Mouse (Mus musculus) kidney, postnatal 0 days (tissue): Measurements from ENCODE around the gene Spic. TPM values are rescaled to one million over a fixed set of nuclear protein-coding genes. Genes with fewer than 3 reads are reported as not detected.
A peak's percentile ranks its signal among the peaks of the same experiment; 100 is the strongest.
"Not testable (repeated sequence)": the region's sequence is repeated elsewhere in the genome, so short reads cannot be mapped to it uniquely, and the experiment has no call there.

ENCODE experiments used
- ATAC-seq: fragments of 200-750 bp; cut with Nextera tagmentation; replicated peaks from 2 replicates; pipeline ENCODE4 v1.8.0; 2017; ENCODE audit warnings: low read depth, moderate number of reproducible peaks, moderate TSS enrichment, moderate library complexity; ENCODE audit not compliant: low FRiP score
- DNase-seq: peaks from one replicate; pipeline ENCODE4 v3.0.0-alpha.2; 2016; ENCODE audit warnings: low spot score
- H3K27ac ChIP-seq: fragments of 300-500 bp; sonication (generic); 2 replicates; pipeline ENCODE4 v1.5.1; 2014; ENCODE audit warnings: mild to moderate bottlenecking
- H3K27me3 ChIP-seq: fragments of 300-500 bp; sonication (generic); 2 replicates; pipeline ENCODE4 v1.6.1; 2014; ENCODE audit warnings: low read length, mixed read lengths; ENCODE audit not compliant: insufficient read depth
- H3K36me3 ChIP-seq: fragments of 300-500 bp; sonication (generic); 2 replicates; pipeline ENCODE4 v1.6.1; 2014; ENCODE audit warnings: low read length, mixed read lengths; ENCODE audit not compliant: insufficient read depth
- H3K4me1 ChIP-seq: fragments of 300-500 bp; sonication (generic); replicated peaks from 2 replicates; pipeline ENCODE4 v1.6.1; 2014; ENCODE audit warnings: antibody characterized with exemption, low read length, mixed read lengths; ENCODE audit not compliant: insufficient read depth
- H3K4me2 ChIP-seq: fragments of 300-500 bp; sonication (generic); 2 replicates; pipeline ENCODE4 v1.6.1; 2014; ENCODE audit warnings: mild to moderate bottlenecking, low read length, moderate library complexity, mixed read lengths
- H3K4me3 ChIP-seq: fragments of 300-500 bp; sonication (generic); replicated peaks from 2 replicates; pipeline ENCODE4 v1.5.1; 2014; ENCODE audit warnings: low read depth, low read length
- H3K9ac ChIP-seq: fragments of 300-500 bp; sonication (generic); 2 replicates; pipeline ENCODE4 v1.6.1; 2014; ENCODE audit warnings: low read depth, low read length
- H3K9me3 ChIP-seq: fragments of 300-500 bp; sonication (generic); replicated peaks from 2 replicates; pipeline ENCODE4 v1.6.1; 2016; ENCODE audit warnings: low read length, inconsistent platforms, mixed read lengths
- CTCF ChIP-seq: IDR thresholded peaks from 2 replicates; pipeline ENCODE4 v1.5.1; 2016; ENCODE audit warnings: antibody characterized with exemption, low read depth, mild to moderate bottlenecking, moderate library complexity
- WGBS: fragments of 180-500 bp; shearing (Covaris S2); extraction: QIAGEN DNeasy Blood & Tissue Kit; methylation state at CpG from one replicate; pipeline ENCODE4 v1.1.7; 2014; 5-methylcytosine and 5-hydroxymethylcytosine counted together
- polyA plus RNA-seq: library from polyadenylated mRNA; unstranded; fragments of >200 nt; fragmentation: Nextera tagmentation; extraction: Ambion mirVana; gene quantifications from 2 replicates; pipeline ENCODE4 v1.2.1, GENCODE M21; 2015

Spic gene
- polyA plus RNA-seq, 1 experiment from 2014 or later, result 1.0 TPM

DNA sequence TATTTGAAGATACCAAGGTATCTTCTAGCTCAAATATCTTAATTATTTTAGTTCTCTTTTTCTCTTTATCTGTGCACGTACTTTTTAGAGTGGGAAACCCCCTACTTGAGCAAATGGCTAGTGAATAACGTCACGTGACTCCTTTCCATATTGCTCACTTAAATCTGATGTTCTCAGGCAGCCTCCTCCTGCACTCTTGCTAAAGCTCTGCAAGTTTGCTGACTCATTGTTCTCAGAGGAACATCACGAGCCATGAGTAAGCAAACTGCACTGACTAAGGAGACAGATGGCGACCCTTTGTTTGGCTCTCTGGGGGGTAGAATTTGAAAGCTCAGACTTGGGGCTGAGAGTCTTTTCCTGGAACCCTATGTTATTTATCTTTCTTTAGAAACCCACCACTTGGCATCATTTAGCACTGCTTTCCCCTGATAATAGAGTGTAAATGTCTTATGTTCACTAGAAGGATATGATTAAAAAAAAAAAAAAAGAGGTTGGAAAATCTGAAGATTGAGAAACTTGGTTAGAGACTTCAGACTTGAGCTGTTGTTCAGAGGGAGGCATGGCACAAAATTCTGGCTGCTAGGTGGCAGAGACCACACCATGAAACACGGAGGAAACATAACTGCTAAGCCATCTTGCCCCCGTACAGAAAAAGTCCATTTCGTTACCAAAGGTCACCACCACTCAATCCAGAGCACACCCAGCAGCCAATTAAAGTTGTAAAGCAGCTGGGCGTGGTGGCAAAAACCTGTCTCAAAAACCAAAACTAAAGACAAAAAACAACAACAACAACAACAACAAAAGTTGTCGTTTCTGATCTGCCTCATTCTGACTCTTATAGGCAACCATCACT is 24.1 kb upstream of the Spic start:
- WGBS, result 63% methylated on average over 10 of the region's 10 CpGs

DNA sequence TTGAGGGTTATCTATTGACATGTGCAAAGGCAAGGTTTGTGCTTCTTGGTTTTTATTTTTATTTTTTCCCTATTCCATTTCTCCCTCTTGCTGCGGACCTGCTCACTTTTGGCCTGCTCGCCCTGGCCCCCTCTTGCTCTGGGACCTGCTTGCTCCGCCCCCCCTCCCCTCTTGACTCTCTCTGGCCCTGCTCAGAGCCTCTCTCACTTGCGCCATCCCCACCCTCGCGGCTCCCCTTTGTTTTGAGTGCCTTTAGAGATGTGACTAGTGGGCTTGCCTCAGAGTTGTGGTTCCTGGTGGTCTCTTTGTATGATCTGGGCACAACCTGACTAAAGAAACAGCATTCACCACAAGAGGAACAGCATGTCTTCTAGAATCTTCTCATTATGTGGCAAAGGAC is 16.1 kb upstream of the Spic start:
- Histone ChIP-seq H3K27me3 (no peaks in the 10 kb centered on the region), H3K9ac (no peak overlapping the region), H3K4me1 (no peaks in the 10 kb centered on the region), H3K27ac (no peak overlapping the region), H3K9me3 (no peaks in the 10 kb centered on the region), H3K4me2 (no peak overlapping the region), H3K4me3 (no peak overlapping the region), H3K36me3 (no peaks in the 10 kb centered on the region)
- DNase-seq (no peak), ATAC-seq (no peak)
- WGBS, result 77% methylated on average over 6 of the region's 6 CpGs
- no peak for TF ChIP-seq CTCF

More for the DNA sequence above, 24.1 kb upstream of the Spic start:
- no peak for TF ChIP-seq CTCF
- Histone ChIP-seq H3K9me3 (no peaks in the 10 kb centered on the region), H3K27me3 (no peaks in the 10 kb centered on the region), H3K9ac (no peak overlapping the region), H3K4me1 (no peaks in the 10 kb centered on the region), H3K4me3 (no peak overlapping the region), H3K27ac (no peak overlapping the region), H3K36me3 (no peaks in the 10 kb centered on the region), H3K4me2 (no peak overlapping the region)
- ATAC-seq (no peak), DNase-seq (no peak)

DNA sequence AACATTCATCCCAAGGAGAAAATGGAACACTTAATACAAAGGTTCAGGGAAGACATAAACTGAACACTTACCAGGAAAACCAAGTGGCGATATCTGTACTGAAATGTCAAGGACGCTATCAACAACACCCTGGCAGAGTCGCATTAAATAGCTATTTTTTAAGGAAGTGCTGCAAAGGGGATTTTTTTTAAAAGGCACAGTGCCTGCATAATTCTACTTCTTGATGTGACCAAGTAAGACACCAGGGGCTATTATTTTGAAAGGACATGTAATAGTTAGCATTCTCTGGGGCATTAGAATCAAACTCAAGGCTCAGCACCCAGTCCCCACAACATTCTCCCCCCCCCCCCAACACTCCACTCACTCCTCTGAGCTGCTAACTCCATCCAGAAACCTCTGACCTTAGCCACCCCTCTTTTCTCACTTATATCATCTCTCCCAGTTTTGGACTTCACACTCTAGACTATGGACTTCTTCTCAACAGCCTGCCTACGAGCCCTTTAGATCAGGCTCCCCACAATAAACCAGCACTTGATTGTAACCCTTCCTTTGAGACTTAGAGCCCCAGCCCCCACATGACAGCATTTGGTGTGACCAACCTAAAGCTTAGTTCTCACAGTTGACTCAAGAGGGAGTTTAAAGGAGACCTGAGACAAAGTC is 1.8 kb downstream of the Spic start:
- no peaks in the 10 kb centered on the region for H3K9me3 ChIP-seq
- ATAC-seq, result no peak
- H3K4me3 ChIP-seq, result no peak overlapping the region
- no peaks in the 10 kb centered on the region for H3K27me3 ChIP-seq
- no peaks in the 10 kb centered on the region for H3K36me3 ChIP-seq
- H3K9ac ChIP-seq, result no peak overlapping the region
- no peak overlapping the region for H3K4me2 ChIP-seq
- TF ChIP-seq CTCF, result no peak
- no peaks in the 10 kb centered on the region for H3K4me1 ChIP-seq
- H3K27ac ChIP-seq, result no peak overlapping the region
- WGBS, result 73% methylated on average over 4 of the region's 4 CpGs
- no peak for DNase-seq

- Histone ChIP-seq H3K27me3 (no peaks in the 10 kb centered on the region), H3K4me2 (no peak overlapping the region), H3K4me3 (no peak overlapping the region), H3K27ac (no peak overlapping the region), H3K9me3 (no peaks in the 10 kb centered on the region; the same call in 1 of the 2 replicates), H3K9ac (no peak overlapping the region), H3K36me3 (no peaks in the 10 kb centered on the region), H3K4me1 (no peaks in the 10 kb centered on the region)
- ATAC-seq (no peak), DNase-seq (no peak)
- 91% methylated on average over 7 of the region's 7 CpGs for WGBS
- no peak for TF ChIP-seq CTCF
These were observed 12.0 kb downstream of the Spic start for GRCm38 (mm10) chr10:88672825-88673224.

- TF ChIP-seq CTCF, result no peak
- no peak overlapping the region for H3K9ac ChIP-seq
- no peaks in the 10 kb centered on the region for H3K4me1 ChIP-seq
- H3K4me2 ChIP-seq, result no peak overlapping the region
- H3K9me3 ChIP-seq, result no peaks in the 10 kb centered on the region; the same call in 1 of the 2 replicates
- ATAC-seq (no peak), DNase-seq (no peak)
- H3K27me3 ChIP-seq, result no peaks in the 10 kb centered on the region
- H3K4me3 ChIP-seq, result no peak overlapping the region
- H3K36me3 ChIP-seq, result no peaks in the 10 kb centered on the region
- 89% methylated on average over 6 of the region's 6 CpGs for WGBS
- no peak overlapping the region for H3K27ac ChIP-seq
These were observed 12.7 kb downstream of the Spic start for GRCm38 (mm10) chr10:88672123-88672522.

DNA sequence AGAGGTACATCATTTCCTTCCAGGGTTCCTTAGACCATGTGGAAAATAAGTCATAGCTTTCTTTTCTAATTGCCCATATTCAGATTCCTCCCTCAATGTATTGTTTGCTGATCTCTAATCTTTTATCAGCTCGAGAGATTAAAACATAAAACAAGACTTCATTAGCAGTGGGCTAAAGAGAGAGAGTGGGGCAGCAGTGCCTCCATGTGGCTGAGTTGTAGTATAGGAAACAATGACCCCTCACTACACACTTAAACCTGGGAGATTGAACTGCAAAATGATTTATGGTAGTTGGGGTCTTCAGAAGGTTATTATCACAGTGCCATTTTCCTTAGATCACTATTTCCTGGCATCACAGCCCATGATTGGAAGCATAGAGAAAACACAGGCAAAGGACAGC is 15.1 kb downstream of the Spic start:
- no peaks in the 10 kb centered on the region for H3K36me3 ChIP-seq
- H3K4me1 ChIP-seq, result no peaks in the 10 kb centered on the region
- H3K4me2 ChIP-seq, result no peak overlapping the region
- 18% methylated on average over 1 of the region's 1 CpGs for WGBS
- no peaks in the 10 kb centered on the region; the same call in 1 of the 2 replicates for H3K9me3 ChIP-seq
- no peaks in the 10 kb centered on the region for H3K27me3 ChIP-seq
- H3K4me3 ChIP-seq, result no peak overlapping the region
- peak; percentile 82 for TF ChIP-seq CTCF
- H3K9ac ChIP-seq, result no peak overlapping the region
- no peak overlapping the region for H3K27ac ChIP-seq
- DNase-seq, result peak; percentile 55
- ATAC-seq, result no peak

- H3K9ac ChIP-seq, ATAC-seq: not testable (repeated sequence)
These were observed 21.0 kb downstream of the Spic start for GRCm38 (mm10) chr10:88663856-88664255.

More at GRCm38 (mm10) chr10:88663856-88664255, 21.0 kb downstream of the Spic start:
- H3K27ac ChIP-seq, H3K9me3 ChIP-seq, DNase-seq, H3K27me3 ChIP-seq, H3K4me3 ChIP-seq, H3K4me1 ChIP-seq, H3K4me2 ChIP-seq, H3K36me3 ChIP-seq: not testable (repeated sequence)
